Mouse (Mus musculus): ENCODE measurements around the gene Trim43a.
"Not testable (repeated sequence)": the region's sequence is repeated elsewhere in the genome, so short reads cannot be mapped to it uniquely, and the experiment has no call there.

Trim43a gene

GRCm38 (mm10) chr9:88580591-88580990 lies at the start of gene Trim43a:
Trim43a (plus strand) TSS chr9:88580891.
- in situ Hi-C loops (cut with MboI, MseI): not testable (repeated sequence)

GRCm38 (mm10) chr9:88534093-88534492 lies 46.6 kb upstream of the Trim43a start:
- in situ Hi-C loops (cut with MboI, MseI): loop anchor here in 1 of 2 experiments (25.0 kb wide), 1 partner anchor 297 kb away; no protein-coding TSS in a partner anchor

GRCm38 (mm10) chr9:88539546-88540224 lies 41.0 kb upstream of the Trim43a start:
- in situ Hi-C loops (cut with MboI, MseI): loop anchor here (10.0 to 25.0 kb wide), 3 partner anchors 195 to 302 kb away; partner anchors contain the start of gene Bcl2a1d (in 1 of the 2)

GRCm38 (mm10) chr9:88542816-88543215 lies 37.9 kb upstream of the Trim43a start:
- in situ Hi-C loops (cut with MboI, MseI): loop anchor here (10.0 to 25.0 kb wide), 3 partner anchors 192 to 306 kb away; partner anchors contain the start of gene Bcl2a1d (in 1 of the 2)

GRCm38 (mm10) chr9:88545534-88545933 lies 35.2 kb upstream of the Trim43a start:
- in situ Hi-C loops (cut with MboI, MseI): loop anchor here (5.0 to 25.0 kb wide), 4 partner anchors 177 to 308 kb away; partner anchors contain the start of genes Bcl2a1d (in 1 of the 2) and Mthfsl (in 1 of the 2)

- in situ Hi-C loops (cut with MboI, MseI): loop anchor here (5.0 to 25.0 kb wide), 4 partner anchors 176 to 309 kb away; partner anchors contain the start of genes Bcl2a1d (in 1 of the 2) and Mthfsl (in 1 of the 2)
Measured at GRCm38 (mm10) chr9:88546166-88546565, 34.5 kb upstream of the Trim43a start.

- in situ Hi-C loops (cut with MboI, MseI): loop anchor here (5.0 to 25.0 kb wide), 4 partner anchors 176 to 309 kb away; partner anchors contain the start of genes Bcl2a1d (in 1 of the 2) and Mthfsl (in 1 of the 2)
Measured at GRCm38 (mm10) chr9:88546657-88547056, 34.0 kb upstream of the Trim43a start.

- in situ Hi-C loops (cut with MboI, MseI): loop anchor here (5.0 to 25.0 kb wide), 4 partner anchors 175 to 310 kb away; partner anchors contain the start of genes Bcl2a1d (in 1 of the 2) and Mthfsl (in 1 of the 2)
Measured at GRCm38 (mm10) chr9:88547270-88547669, 33.4 kb upstream of the Trim43a start.

- in situ Hi-C loops (cut with MboI, MseI): loop anchor here (5.0 to 25.0 kb wide), 4 partner anchors 174 to 311 kb away; partner anchors contain the start of genes Bcl2a1d (in 1 of the 2) and Mthfsl (in 1 of the 2)
Measured at GRCm38 (mm10) chr9:88547851-88548613, 32.7 kb upstream of the Trim43a start, which contains the start of gene Zfp949. Zfp949 (plus strand) TSS chr9:88548020.

GRCm38 (mm10) chr9:88548614-88548945 lies 32.1 kb upstream of the Trim43a start:
- in situ Hi-C loops (cut with MboI, MseI): loop anchor here (5.0 to 25.0 kb wide), 4 partner anchors 174 to 311 kb away; partner anchors contain the start of genes Bcl2a1d (in 1 of the 2) and Mthfsl (in 1 of the 2)

- in situ Hi-C loops (cut with MboI, MseI): loop anchor here in 1 of 2 experiments (25.0 kb wide), 1 partner anchor 816 kb away; the partner anchor contains the start of gene Tbx18
Measured at GRCm38 (mm10) chr9:88553071-88553470, 27.6 kb upstream of the Trim43a start.

GRCm38 (mm10) chr9:88558146-88558545 lies 22.5 kb upstream of the Trim43a start:
- in situ Hi-C loops (cut with MboI, MseI): loop anchor here in 1 of 2 experiments (25.0 kb wide), 1 partner anchor 821 kb away; the partner anchor contains the start of gene Tbx18

GRCm38 (mm10) chr9:88561476-88561875 lies 19.2 kb upstream of the Trim43a start:
- in situ Hi-C loops (cut with MboI, MseI): loop anchor here (5.0 to 25.0 kb wide), 2 partner anchors 136 to 824 kb away; partner anchors contain the start of gene Tbx18 (in 1 of the 2)

GRCm38 (mm10) chr9:88570471-88570870 lies 10.2 kb upstream of the Trim43a start:
- in situ Hi-C loops (cut with MboI, MseI): loop anchor here (5.0 to 25.0 kb wide), 2 partner anchors 532 to 833 kb away; partner anchors contain the start of gene Tbx18 (in 1 of the 2)

- in situ Hi-C loops (cut with MboI, MseI): loop anchor here in 1 of 2 experiments (5.0 kb wide), 1 partner anchor 259 kb away; no protein-coding TSS in a partner anchor
Measured at GRCm38 (mm10) chr9:88593708-88594107, 13.0 kb downstream of the Trim43a start.

- in situ Hi-C loops (cut with MboI, MseI): not testable (repeated sequence)
Measured at GRCm38 (mm10) chr9:88599206-88600162, 18.8 kb downstream of the Trim43a start.

- in situ Hi-C loops (cut with MboI, MseI): loop anchor here in 1 of 2 experiments (5.0 kb wide), 1 partner anchor 406 kb away; no protein-coding TSS in a partner anchor
Measured at GRCm38 (mm10) chr9:88625803-88626514, 45.3 kb downstream of the Trim43a start.

GRCm38 (mm10) chr9:88638125-88638524 lies 57.4 kb downstream of the Trim43a start:
- in situ Hi-C loops (cut with MboI, MseI): loop anchor here in 1 of 2 experiments (5.0 kb wide), 1 partner anchor 514 kb away; no protein-coding TSS in a partner anchor

All from T-helper 17 cell (primary cell).